Mouse (Mus musculus) liver, postnatal 0 days (tissue): ENCODE measurements around the gene Bbx. TPM values are rescaled to one million over a fixed set of nuclear protein-coding genes. Genes with fewer than 3 reads are reported as not detected.
A peak's percentile ranks its signal among the peaks of the same experiment; 100 is the strongest.

ENCODE experiments used
- ATAC-seq: fragments of 200-750 bp; cut with Nextera tagmentation; 2 replicates; pipeline ENCODE4 v1.8.0; 2017; ENCODE audit warnings: mild to moderate bottlenecking, moderate library complexity
- DNase-seq: peaks from one replicate; pipeline ENCODE4 v3.0.0-alpha.2; 2016
- H3K27ac ChIP-seq: fragments of 300-500 bp; sonication (generic); 2 replicates; pipeline ENCODE4 v1.5.1; 2014; ENCODE audit warnings: antibody characterized with exemption, moderate library complexity, mild to moderate bottlenecking, low read depth
- H3K27me3 ChIP-seq: fragments of 300-500 bp; sonication (generic); 2 replicates; pipeline ENCODE4 v1.6.1; 2014; ENCODE audit warnings: low read length, control low read depth, mixed read lengths; ENCODE audit not compliant: insufficient read depth
- H3K36me3 ChIP-seq: fragments of 300-500 bp; sonication (generic); replicated peaks from 2 replicates; pipeline ENCODE4 v1.6.1; 2014; ENCODE audit warnings: mild to moderate bottlenecking, control low read depth, low read length, moderate library complexity, mixed read lengths; ENCODE audit not compliant: insufficient read depth
- H3K4me1 ChIP-seq: fragments of 300-500 bp; sonication (generic); 2 replicates; pipeline ENCODE4 v1.6.1; 2014; ENCODE audit warnings: antibody characterized with exemption, mild to moderate bottlenecking, control low read depth; ENCODE audit not compliant: insufficient read depth
- H3K4me2 ChIP-seq: fragments of 300-500 bp; sonication (generic); 2 replicates; pipeline ENCODE4 v1.6.1; 2014; ENCODE audit warnings: low read depth, mild to moderate bottlenecking, low read length, moderate library complexity, mixed read lengths
- H3K4me3 ChIP-seq: fragments of 300-500 bp; sonication (generic); 2 replicates; pipeline ENCODE4 v1.5.1; 2014; ENCODE audit warnings: low read depth, low read length
- H3K9ac ChIP-seq: fragments of 300-500 bp; sonication (generic); replicated peaks from 2 replicates; pipeline ENCODE4 v1.6.1; 2014; ENCODE audit warnings: mild to moderate bottlenecking, moderate library complexity
- H3K9me3 ChIP-seq: fragments of 300-500 bp; sonication (generic); 2 replicates; pipeline ENCODE4 v1.6.1; 2016; ENCODE audit warnings: mild to moderate bottlenecking, control low read depth, low read length, mixed read lengths
- CTCF ChIP-seq: sonication (generic); IDR thresholded peaks from 2 replicates; pipeline ENCODE4 v1.5.1; 2016; ENCODE audit warnings: antibody characterized with exemption, low read depth
- EP300 ChIP-seq: IDR thresholded peaks from 2 replicates; pipeline ENCODE4 v1.6.1; 2016; ENCODE audit warnings: antibody characterized with exemption, low read depth, mild to moderate bottlenecking
- WGBS: fragments of 180-500 bp; shearing (Covaris S2); extraction: QIAGEN DNeasy Blood & Tissue Kit; methylation state at CpG from one replicate; pipeline ENCODE4 v1.1.7; 2014; ENCODE audit not compliant: insufficient replicate concordance; 5-methylcytosine and 5-hydroxymethylcytosine counted together
- polyA plus RNA-seq: library from polyadenylated mRNA; unstranded; fragments of >200 nt; fragmentation: Nextera tagmentation; extraction: Ambion mirVana; gene quantifications from 2 replicates; pipeline ENCODE4 v1.2.1, GENCODE M21; 2015

Bbx gene
- polyA plus RNA-seq, 1 experiment from 2014 or later: 7.9 TPM

GRCm38 (mm10) chr16:50431011-50431981 is 894 bp downstream of the Bbx start:
- DNase-seq: peak; percentile 64
- peak overlapping the region; percentile 89 for H3K4me3 ChIP-seq
- TF ChIP-seq EP300 (no peak), CTCF (no peak)

DNA sequence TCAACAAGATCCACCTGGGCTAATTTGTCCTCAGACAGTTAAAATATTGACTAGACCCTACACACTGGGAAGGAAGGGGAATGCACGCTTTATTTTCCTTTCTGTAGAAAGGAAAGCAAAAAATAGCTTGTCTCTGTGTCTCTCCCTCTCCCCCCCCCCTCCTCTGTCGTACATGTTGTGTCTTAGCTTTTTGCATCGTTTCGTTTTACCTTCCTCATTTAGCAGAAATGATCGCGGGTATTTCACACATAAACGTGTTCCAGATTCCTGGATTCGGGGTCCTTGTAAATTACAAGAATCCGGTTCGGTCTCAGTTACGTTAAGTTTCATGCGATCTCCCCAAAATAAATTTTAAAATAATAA is 1.7 kb downstream of the Bbx start:
- Histone ChIP-seq H3K9me3 (no peaks in the 10 kb centered on the region), H3K9ac (peak overlapping the region; percentile 75), H3K4me3 (peak overlapping the region; percentile 89), H3K36me3 (no peaks in the 10 kb centered on the region), H3K4me2 (peak overlapping the region; percentile 100), H3K4me1 (peaks cover 6% of the 10 kb centered on the region; the same call in 1 of the 2 replicates), H3K27ac (no peak overlapping the region; the same call in 1 of the 2 replicates), H3K27me3 (no peaks in the 10 kb centered on the region)
- DNase-seq (peak; percentile 19), ATAC-seq (no peak)
- TF ChIP-seq EP300: no peak
- no peak for TF ChIP-seq CTCF
- under 1% methylated on average over 12 of the region's 12 CpGs for WGBS

More at GRCm38 (mm10) chr16:50431011-50431981, 894 bp downstream of the Bbx start:
- Histone ChIP-seq H3K27ac (peak overlapping the region; percentile 91), H3K27me3 (no peaks in the 10 kb centered on the region), H3K9me3 (no peaks in the 10 kb centered on the region), H3K4me2 (peak overlapping the region; percentile 100), H3K36me3 (no peaks in the 10 kb centered on the region), H3K4me1 (peaks cover 6% of the 10 kb centered on the region; the same call in 1 of the 2 replicates), H3K9ac (peak overlapping the region; percentile 91)
- WGBS: 3% methylated on average over 55 of the region's 72 CpGs
- peak; percentile 65 for ATAC-seq

GRCm38 (mm10) chr16:50429692-50430514 is 2.3 kb downstream of the Bbx start:
- peak overlapping the region; percentile 100 for H3K4me2 ChIP-seq
- no peak overlapping the region; the same call in 1 of the 2 replicates for H3K27ac ChIP-seq
- DNase-seq (peak; percentile 55), ATAC-seq (no peak)
- peak overlapping the region; percentile 75 for H3K9ac ChIP-seq
- H3K9me3 ChIP-seq: no peaks in the 10 kb centered on the region
- peak overlapping the region; percentile 89 for H3K4me3 ChIP-seq
- no peaks in the 10 kb centered on the region for H3K36me3 ChIP-seq
- no peak for TF ChIP-seq CTCF
- TF ChIP-seq EP300: no peak
- H3K4me1 ChIP-seq: peaks cover 6% of the 10 kb centered on the region; the same call in 1 of the 2 replicates
- no peaks in the 10 kb centered on the region for H3K27me3 ChIP-seq
- whole genome bisulfite sequencing: under 1% methylated on average over 52 of the region's 69 CpGs

GRCm38 (mm10) chr16:50428871-50429691 is 3.1 kb downstream of the Bbx start:
- TF ChIP-seq EP300: no peak
- TF ChIP-seq CTCF: no peak
- Histone ChIP-seq H3K36me3 (no peaks in the 10 kb centered on the region), H3K9me3 (no peaks in the 10 kb centered on the region), H3K4me2 (peak overlapping the region; percentile 100), H3K9ac (peak overlapping the region; percentile 75), H3K4me3 (peak overlapping the region; percentile 89), H3K27me3 (no peaks in the 10 kb centered on the region), H3K4me1 (peaks cover 6% of the 10 kb centered on the region; the same call in 1 of the 2 replicates), H3K27ac (no peak overlapping the region)
- WGBS: 18% methylated on average over 23 of the region's 23 CpGs
- ATAC-seq: no peak
- DNase-seq: peak; percentile 33

DNA sequence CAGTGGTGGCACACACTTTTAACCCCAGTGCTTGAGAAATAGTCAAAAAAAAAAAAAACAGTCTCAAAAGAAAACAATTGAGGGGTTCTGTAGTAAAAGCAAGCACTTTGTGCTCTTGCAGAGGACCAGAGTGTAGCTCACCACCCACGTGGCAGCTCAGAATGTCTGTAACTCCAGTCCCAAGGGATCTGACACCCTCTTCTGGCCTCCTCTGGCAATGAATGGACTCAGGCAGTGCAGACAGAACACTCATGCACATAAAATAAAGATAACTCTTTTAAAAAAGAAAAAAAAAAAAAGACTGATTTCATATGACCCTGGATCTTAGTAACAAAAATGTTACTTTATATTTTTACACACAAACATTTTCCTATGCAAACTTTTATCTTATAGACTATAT is 12.1 kb downstream of the Bbx start:
- Histone ChIP-seq H3K9me3 (no peaks in the 10 kb centered on the region), H3K4me1 (no peaks in the 10 kb centered on the region), H3K27ac (no peak overlapping the region), H3K27me3 (no peaks in the 10 kb centered on the region), H3K36me3 (no peaks in the 10 kb centered on the region), H3K4me2 (no peak overlapping the region), H3K9ac (no peak overlapping the region), H3K4me3 (no peak overlapping the region)
- no peak for DNase-seq
- TF ChIP-seq CTCF (peak; percentile 27; the same call in 1 of the 2 replicates), EP300 (no peak)
- ATAC-seq: no peak
- 33% methylated on average over 1 of the region's 1 CpGs for WGBS
